Mouse (Mus musculus): ENCODE results near the gene Slc35e3.
"Not testable (repeated sequence)": the region's sequence is repeated elsewhere in the genome, so short reads cannot be mapped to it uniquely, and the experiment has no call there.

The Slc35e3 gene

GRCm38 (mm10) chr10:117762281-117762830 lies 16.2 kb upstream of the Slc35e3 start:
- no peak for DNase-seq (ENCODE audit: low read depth, low spot score)

GRCm38 (mm10) chr10:117761551-117761950 lies 15.4 kb upstream of the Slc35e3 start:
- no peak for DNase-seq (ENCODE audit: low read depth, low spot score)

- no peak for DNase-seq (ENCODE audit: low read depth, low spot score)
These were observed 14.7 kb upstream of the Slc35e3 start for GRCm38 (mm10) chr10:117760831-117761335.

- DNase-seq (ENCODE audit: low read depth, low spot score): no peak
These were observed 13.9 kb upstream of the Slc35e3 start for GRCm38 (mm10) chr10:117759844-117760630.

GRCm38 (mm10) chr10:117758749-117759727 lies 12.9 kb upstream of the Slc35e3 start:
- DNase-seq (ENCODE audit: low read depth, low spot score): no peak

GRCm38 (mm10) chr10:117758344-117758743 lies 12.2 kb upstream of the Slc35e3 start:
- DNase-seq (ENCODE audit: low read depth, low spot score): not testable (repeated sequence)

GRCm38 (mm10) chr10:117757796-117758342 lies 11.7 kb upstream of the Slc35e3 start:
- no peak for DNase-seq (ENCODE audit: low read depth, low spot score)

GRCm38 (mm10) chr10:117757259-117757658 lies 11.1 kb upstream of the Slc35e3 start:
- DNase-seq (ENCODE audit: low read depth, low spot score): no peak

- no peak for DNase-seq (ENCODE audit: low read depth, low spot score)
These were observed 10.6 kb upstream of the Slc35e3 start for GRCm38 (mm10) chr10:117756784-117757183.

- DNase-seq (ENCODE audit: low read depth, low spot score): no peak
These were observed 9.8 kb upstream of the Slc35e3 start for GRCm38 (mm10) chr10:117755799-117756467.

GRCm38 (mm10) chr10:117755086-117755798 lies 9.1 kb upstream of the Slc35e3 start:
- no peak for DNase-seq (ENCODE audit: low read depth, low spot score)

GRCm38 (mm10) chr10:117754609-117754940 lies 8.4 kb upstream of the Slc35e3 start:
- DNase-seq (ENCODE audit: low read depth, low spot score): no peak

GRCm38 (mm10) chr10:117753711-117754608 lies 7.8 kb upstream of the Slc35e3 start:
- DNase-seq (ENCODE audit: low read depth, low spot score): no peak

GRCm38 (mm10) chr10:117752851-117753647 lies 6.9 kb upstream of the Slc35e3 start:
- no peak for DNase-seq (ENCODE audit: low read depth, low spot score)

- no peak for DNase-seq (ENCODE audit: low read depth, low spot score)
These were observed 6.2 kb upstream of the Slc35e3 start for GRCm38 (mm10) chr10:117752304-117752821.

GRCm38 (mm10) chr10:117751744-117752143 lies 5.6 kb upstream of the Slc35e3 start:
- no peak for DNase-seq (ENCODE audit: low read depth, low spot score)

GRCm38 (mm10) chr10:117751282-117751610 lies 5.1 kb upstream of the Slc35e3 start:
- no peak for DNase-seq (ENCODE audit: low read depth, low spot score)

- no peak for DNase-seq (ENCODE audit: low read depth, low spot score)
These were observed 4.5 kb upstream of the Slc35e3 start for GRCm38 (mm10) chr10:117750529-117751281.

Measured in ZHBTc4 (cell line).